Comparison of ENCODE assay signal across 29 mouse cellular contexts in the genomic region with DNA sequence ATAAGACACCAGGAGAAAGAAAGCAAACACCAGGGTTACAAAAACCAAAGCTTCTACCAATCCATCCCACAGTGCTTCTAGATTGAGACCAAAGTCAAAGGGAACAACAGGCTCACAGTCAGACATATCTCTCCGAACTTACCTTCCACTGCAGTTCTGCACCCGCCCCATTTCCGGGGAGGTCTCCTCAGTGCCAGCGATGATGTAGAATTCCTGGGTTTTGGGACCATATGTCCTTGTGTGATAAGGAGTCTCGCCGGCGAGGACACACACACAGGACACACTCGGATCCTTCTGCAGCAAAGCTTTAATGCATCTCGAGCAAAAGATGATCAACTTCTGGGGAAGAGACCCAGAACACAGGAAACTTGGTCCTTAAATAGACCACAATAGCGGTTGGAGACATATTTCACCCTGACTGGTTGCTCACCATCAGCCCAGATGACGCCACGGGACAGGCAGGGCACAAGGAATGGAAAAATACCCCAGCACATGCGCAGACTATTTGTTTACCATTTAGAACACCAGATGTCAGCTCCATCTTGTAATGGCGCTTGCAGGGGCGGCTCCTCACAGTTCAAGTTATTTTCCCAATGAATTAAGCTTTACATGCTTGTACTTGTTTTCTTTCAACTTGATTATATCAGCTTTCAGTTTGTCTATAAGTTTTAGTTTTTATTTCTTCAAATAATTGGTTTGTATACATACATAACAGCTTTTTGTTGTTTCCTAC.
"Had no signal": no experiment of that assay in that cellular context is flagged by ENCODE, and none has a peak within 500 bp of the region (broad histone marks: within the 10 kb centered on the region; RNA-seq: fewer than 3 reads in every experiment).

No protein-coding gene starts in this region.

- H3K4me3 ChIP-seq: limb, embryonic 10.5 days; limb, embryonic 12.5 days; limb, embryonic 13.5 days; limb, embryonic 15.5 days; liver, embryonic 12.5 days; liver, embryonic 13.5 days; liver, embryonic 15.5 days; lung, embryonic 15.5 days; midbrain, embryonic 10.5 days; midbrain, embryonic 12.5 days; midbrain, embryonic 13.5 days; midbrain, embryonic 15.5 days; myocyte had no signal

- DNase-seq: left cerebral cortex, postnatal 4 days; liver; liver, embryonic 13.5 days; liver, postnatal 0 days; lung, adult 18-20 months; lung, adult 2 months; lung, embryonic 14.5 days; lung, postnatal 10 days; lung, postnatal 14 days; lung, postnatal 36 days; lung, postnatal 4 days; midbrain, embryonic 14.5 days had no signal

- H3K9me3 ChIP-seq: limb, embryonic 10.5 days; limb, embryonic 12.5 days; limb, embryonic 13.5 days; limb, embryonic 15.5 days; liver, embryonic 13.5 days; liver, embryonic 15.5 days; lung, embryonic 15.5 days; midbrain, embryonic 13.5 days; midbrain, embryonic 15.5 days had no signal

- ATAC-seq: liver, embryonic 12.5 days; liver, postnatal 0 days; lung, postnatal 0 days; midbrain, embryonic 13.5 days; midbrain, embryonic 15.5 days; midbrain, embryonic 16.5 days had no signal

- H3K27ac ChIP-seq: limb, embryonic 10.5 days; limb, embryonic 12.5 days; limb, embryonic 13.5 days; limb, embryonic 15.5 days; liver, embryonic 12.5 days; liver, embryonic 13.5 days; liver, embryonic 14.5 days; liver, embryonic 15.5 days; lung, embryonic 15.5 days; macrophage; midbrain, embryonic 10.5 days; midbrain, embryonic 12.5 days; midbrain, embryonic 13.5 days; midbrain, embryonic 15.5 days had no signal

- H3K4me1 ChIP-seq: limb, embryonic 10.5 days; limb, embryonic 12.5 days; limb, embryonic 13.5 days; limb, embryonic 15.5 days; liver, embryonic 12.5 days; liver, embryonic 13.5 days; liver, embryonic 15.5 days; lung, embryonic 15.5 days; megakaryocyte, embryonic 14.5 days; midbrain, embryonic 10.5 days; midbrain, embryonic 12.5 days; midbrain, embryonic 13.5 days; midbrain, embryonic 15.5 days had no signal

- H3K27me3 ChIP-seq: limb, embryonic 12.5 days; limb, embryonic 13.5 days; limb, embryonic 15.5 days; liver, embryonic 12.5 days; liver, embryonic 13.5 days; liver, embryonic 15.5 days; lung, embryonic 15.5 days; megakaryocyte, embryonic 14.5 days; midbrain, embryonic 12.5 days; midbrain, embryonic 13.5 days; midbrain, embryonic 15.5 days had no signal

- H3K9ac ChIP-seq: limb, embryonic 12.5 days; limb, embryonic 13.5 days; limb, embryonic 15.5 days; liver, embryonic 12.5 days; liver, embryonic 13.5 days; liver, embryonic 14.5 days; liver, embryonic 15.5 days; liver, postnatal 0 days; lung, embryonic 14.5 days; lung, embryonic 15.5 days; midbrain, embryonic 12.5 days; midbrain, embryonic 13.5 days; midbrain, embryonic 15.5 days had no signal

- H3K36me3 ChIP-seq: limb, embryonic 10.5 days; limb, embryonic 12.5 days; limb, embryonic 13.5 days; limb, embryonic 15.5 days; liver, embryonic 12.5 days; liver, embryonic 13.5 days; liver, embryonic 15.5 days; lung, embryonic 15.5 days; midbrain, embryonic 10.5 days; midbrain, embryonic 12.5 days; midbrain, embryonic 13.5 days; midbrain, embryonic 15.5 days had no signal
